Mouse (Mus musculus): ENCODE results near the gene Apol9b.

DNA sequence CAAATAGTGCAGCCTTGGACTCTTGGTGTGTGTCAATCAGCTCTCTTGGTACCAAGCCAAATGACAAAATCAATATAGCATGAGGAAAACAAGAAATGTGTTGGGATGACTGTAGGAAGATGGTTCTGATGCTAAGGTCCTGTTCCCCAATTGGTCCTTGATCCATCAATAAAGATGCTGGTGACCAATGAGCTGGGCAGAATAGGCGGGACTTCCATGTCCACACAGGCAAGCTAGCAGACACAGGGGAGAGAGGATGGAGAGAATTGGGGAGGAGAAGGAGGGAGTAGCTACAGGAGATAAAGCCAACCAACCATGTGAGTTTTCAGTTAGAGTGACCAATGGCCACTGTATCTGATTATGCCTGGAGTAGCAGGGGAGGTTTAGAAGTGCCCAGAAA, 17.5 kb downstream of the Apol9b start:
- TF ChIP-seq CTCF (IDR thresholded peaks at IDR 0.05; ENCODE audit: insufficient read depth, low read length) (no peak), POLR2A (IDR thresholded peaks at IDR 0.05; ENCODE audit: borderline replicate concordance, extremely low read depth, low read depth, low read length) (no peak)

All from lung, adult 2 months (tissue).